Mouse (Mus musculus) hindbrain, embryonic 11.5 days (tissue): ENCODE results near the gene Dst. TPM values are rescaled to one million over a fixed set of nuclear protein-coding genes. Genes with fewer than 3 reads are reported as not detected.

Experiments
- ATAC-seq: fragments of 200-750 bp; cut with Nextera tagmentation; 2 replicates; pipeline ENCODE4 v1.8.0; 2017; ENCODE audit warnings: mild to moderate bottlenecking, moderate TSS enrichment, moderate library complexity; ENCODE audit not compliant: low FRiP score
- DNase-seq: peaks from one replicate; pipeline ENCODE4 v3.0.0-alpha.2; 2015; ENCODE audit warnings: low spot score
- H3K27ac ChIP-seq: fragments of 300-500 bp; sonication (generic); 2 replicates; pipeline ENCODE4 v1.5.1; 2014; ENCODE audit warnings: mild to moderate bottlenecking, low read depth, low read length
- H3K27me3 ChIP-seq: fragments of 300-500 bp; sonication (generic); 2 replicates; pipeline ENCODE4 v1.6.1; 2014; ENCODE audit warnings: mild to moderate bottlenecking, low read length, moderate library complexity, mixed read lengths; ENCODE audit not compliant: control insufficient read depth, insufficient read depth
- H3K36me3 ChIP-seq: fragments of 300-500 bp; sonication (generic); 2 replicates; pipeline ENCODE4 v1.6.1; 2014; ENCODE audit warnings: mild to moderate bottlenecking, low read length, moderate library complexity, mixed read lengths; ENCODE audit not compliant: control insufficient read depth, insufficient read depth
- H3K4me1 ChIP-seq: fragments of 300-500 bp; sonication (generic); replicated peaks from 2 replicates; pipeline ENCODE4 v1.6.1; 2014; ENCODE audit warnings: low read length, mixed read lengths; ENCODE audit not compliant: control insufficient read depth, insufficient read depth
- H3K4me2 ChIP-seq: fragments of 300-500 bp; sonication (generic); replicated peaks from 2 replicates; pipeline ENCODE4 v1.6.1; 2014; ENCODE audit warnings: mild to moderate bottlenecking, low read depth, low read length
- H3K4me3 ChIP-seq: fragments of 300-500 bp; sonication (generic); 2 replicates; pipeline ENCODE4 v1.5.1; 2014; ENCODE audit warnings: low read depth, low read length
- H3K9ac ChIP-seq: fragments of 300-500 bp; sonication (generic); 2 replicates; pipeline ENCODE4 v1.6.1; 2014; ENCODE audit warnings: low read depth, low read length
- H3K9me3 ChIP-seq: fragments of 300-500 bp; sonication (generic); 2 replicates; pipeline ENCODE4 v1.6.1; 2016; ENCODE audit warnings: low read length; ENCODE audit not compliant: control insufficient read depth
- WGBS: fragments of 180-500 bp; shearing (Covaris S2); extraction: QIAGEN DNeasy Blood & Tissue Kit; methylation state at CpG from one replicate; pipeline ENCODE4 v1.1.7; 2014; 5-methylcytosine and 5-hydroxymethylcytosine counted together
- polyA plus RNA-seq: library from polyadenylated mRNA; unstranded; fragments of >200 nt; fragmentation: Nextera tagmentation; extraction: Ambion mirVana; gene quantifications from 2 replicates; pipeline ENCODE4 v1.2.1, GENCODE M21; 2014

The Dst gene
- polyA plus RNA-seq, 1 experiment from 2014 or later = 60.0 TPM

GRCm38 (mm10) chr1:33974401-33974800 lies 66.4 kb downstream of the Dst start:
- no peaks in the 10 kb centered on the region; the same call in 1 of the 2 replicates for H3K4me1 ChIP-seq
- no peaks in the 10 kb centered on the region for H3K36me3 ChIP-seq
- no peaks in the 10 kb centered on the region for H3K9me3 ChIP-seq
- no peaks in the 10 kb centered on the region for H3K27me3 ChIP-seq
- no peak overlapping the region for H3K4me2 ChIP-seq
- H3K27ac ChIP-seq = no peak overlapping the region
- no peak for DNase-seq
- no peak for ATAC-seq
- WGBS = 90% methylated on average over 11 of the region's 11 CpGs
- H3K9ac ChIP-seq = no peak overlapping the region
- no peak overlapping the region for H3K4me3 ChIP-seq

DNA sequence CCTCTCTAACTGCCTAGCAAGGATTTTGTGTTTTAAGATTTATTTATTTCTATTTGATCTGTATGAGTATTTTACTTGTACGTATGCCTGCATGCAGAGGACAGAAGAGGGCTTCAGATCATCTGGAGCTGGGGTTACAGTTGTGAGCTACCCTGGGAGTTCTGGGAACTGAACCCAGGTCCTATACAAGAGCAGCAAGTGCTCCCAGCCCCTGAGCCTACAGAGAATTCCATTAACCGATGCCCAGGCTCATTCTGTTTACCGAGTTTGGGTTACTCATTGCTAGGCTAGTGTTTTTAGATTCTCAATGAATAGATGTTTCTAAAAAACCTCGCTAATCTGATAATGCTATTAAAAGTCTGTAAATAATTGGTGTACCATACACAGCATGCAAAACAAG lies 67.3 kb downstream of the Dst start:
- H3K27ac ChIP-seq = no peak overlapping the region
- H3K36me3 ChIP-seq = no peaks in the 10 kb centered on the region
- no peak overlapping the region for H3K4me2 ChIP-seq
- no peak overlapping the region for H3K4me3 ChIP-seq
- DNase-seq (no peak), ATAC-seq (no peak)
- H3K27me3 ChIP-seq = no peaks in the 10 kb centered on the region
- H3K9me3 ChIP-seq = no peaks in the 10 kb centered on the region
- WGBS = 86% methylated on average over 4 of the region's 4 CpGs
- H3K4me1 ChIP-seq = no peaks in the 10 kb centered on the region
- H3K9ac ChIP-seq = no peak overlapping the region

GRCm38 (mm10) chr1:33977832-33978231 lies 69.8 kb downstream of the Dst start:
- Histone ChIP-seq H3K4me3 (no peak overlapping the region), H3K9me3 (no peaks in the 10 kb centered on the region), H3K27ac (no peak overlapping the region), H3K4me2 (no peak overlapping the region), H3K36me3 (no peaks in the 10 kb centered on the region), H3K4me1 (no peaks in the 10 kb centered on the region), H3K9ac (no peak overlapping the region), H3K27me3 (no peaks in the 10 kb centered on the region)
- 91% methylated on average over 6 of the region's 6 CpGs for WGBS
- DNase-seq = no peak
- ATAC-seq = no peak

- H3K27me3 ChIP-seq = no peaks in the 10 kb centered on the region
- H3K4me3 ChIP-seq = no peak overlapping the region
- H3K9ac ChIP-seq = no peak overlapping the region
- ATAC-seq = no peak
- no peak overlapping the region for H3K4me2 ChIP-seq
- H3K9me3 ChIP-seq = no peaks in the 10 kb centered on the region
- no peaks in the 10 kb centered on the region for H3K4me1 ChIP-seq
- DNase-seq = no peak
- WGBS = 80% methylated on average over 12 of the region's 12 CpGs
- H3K27ac ChIP-seq = no peak overlapping the region
- H3K36me3 ChIP-seq = no peaks in the 10 kb centered on the region
Observed at GRCm38 (mm10) chr1:33980420-33980819, 72.4 kb downstream of the Dst start.

GRCm38 (mm10) chr1:33989643-33990042 lies 81.6 kb downstream of the Dst start:
- WGBS = 86% methylated on average over 13 of the region's 13 CpGs
- Histone ChIP-seq H3K4me1 (no peaks in the 10 kb centered on the region), H3K4me3 (no peak overlapping the region), H3K36me3 (no peaks in the 10 kb centered on the region), H3K27ac (no peak overlapping the region), H3K9ac (no peak overlapping the region), H3K9me3 (no peaks in the 10 kb centered on the region), H3K27me3 (no peaks in the 10 kb centered on the region), H3K4me2 (no peak overlapping the region)
- ATAC-seq = no peak
- DNase-seq = no peak

DNA sequence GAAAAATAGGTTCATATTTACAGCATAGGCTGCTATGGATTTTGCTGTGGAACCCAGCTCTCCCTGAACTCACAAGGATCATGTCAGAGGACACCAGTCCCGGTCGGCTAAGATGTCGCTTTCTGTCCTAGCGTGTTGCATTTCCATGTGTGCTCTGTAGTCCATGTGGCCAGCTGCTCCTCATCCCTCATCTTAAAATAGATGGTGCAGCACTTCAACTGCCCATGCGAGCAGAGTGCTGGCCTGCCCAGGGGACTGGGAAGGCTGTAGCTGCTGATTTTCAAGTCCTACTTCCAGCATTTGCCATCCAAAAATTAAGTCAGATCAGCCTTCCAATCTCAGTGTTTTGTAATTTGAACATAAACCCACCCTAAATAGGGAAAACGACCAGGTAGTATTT lies 83.0 kb downstream of the Dst start:
- Histone ChIP-seq H3K9ac (no peak overlapping the region), H3K9me3 (no peaks in the 10 kb centered on the region), H3K4me2 (no peak overlapping the region), H3K4me1 (no peaks in the 10 kb centered on the region), H3K27ac (no peak overlapping the region), H3K4me3 (no peak overlapping the region), H3K27me3 (no peaks in the 10 kb centered on the region), H3K36me3 (no peaks in the 10 kb centered on the region)
- DNase-seq = no peak
- no peak for ATAC-seq
- 78% methylated on average over 6 of the region's 6 CpGs for WGBS

DNA sequence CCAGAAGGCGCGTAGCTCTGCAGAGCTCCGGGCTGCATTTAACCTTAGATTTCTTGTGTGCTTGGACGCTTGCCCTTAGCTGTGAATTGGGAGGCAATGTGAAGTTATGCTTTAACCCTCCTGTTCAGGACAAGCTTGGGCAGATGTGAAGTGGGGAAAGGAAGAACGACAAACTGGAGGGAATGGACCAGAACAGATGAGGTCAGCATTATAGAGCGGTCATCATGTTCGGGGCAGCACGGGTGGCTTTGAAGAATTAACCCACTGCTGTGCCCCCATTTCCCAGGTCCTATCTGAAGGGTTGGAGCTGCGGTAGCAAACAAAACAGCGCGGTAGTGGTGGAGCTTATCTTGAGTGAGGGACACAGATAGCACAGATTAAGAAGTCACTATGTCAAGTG lies 84.8 kb downstream of the Dst start:
- H3K27ac ChIP-seq = no peak overlapping the region
- no peaks in the 10 kb centered on the region for H3K27me3 ChIP-seq
- 88% methylated on average over 11 of the region's 11 CpGs for WGBS
- H3K4me3 ChIP-seq = no peak overlapping the region
- no peaks in the 10 kb centered on the region for H3K36me3 ChIP-seq
- H3K9me3 ChIP-seq = no peaks in the 10 kb centered on the region
- H3K4me1 ChIP-seq = no peaks in the 10 kb centered on the region
- ATAC-seq (no peak), DNase-seq (no peak)
- no peak overlapping the region for H3K9ac ChIP-seq
- no peak overlapping the region for H3K4me2 ChIP-seq

GRCm38 (mm10) chr1:33994201-33994600 lies 86.2 kb downstream of the Dst start:
- no peak overlapping the region for H3K27ac ChIP-seq
- H3K4me2 ChIP-seq = no peak overlapping the region
- no peak for DNase-seq
- H3K4me1 ChIP-seq = no peaks in the 10 kb centered on the region
- no peaks in the 10 kb centered on the region for H3K36me3 ChIP-seq
- ATAC-seq = no peak
- H3K9me3 ChIP-seq = no peaks in the 10 kb centered on the region
- no peak overlapping the region for H3K9ac ChIP-seq
- 73% methylated on average over 9 of the region's 9 CpGs for WGBS
- H3K27me3 ChIP-seq = no peaks in the 10 kb centered on the region
- no peak overlapping the region for H3K4me3 ChIP-seq

DNA sequence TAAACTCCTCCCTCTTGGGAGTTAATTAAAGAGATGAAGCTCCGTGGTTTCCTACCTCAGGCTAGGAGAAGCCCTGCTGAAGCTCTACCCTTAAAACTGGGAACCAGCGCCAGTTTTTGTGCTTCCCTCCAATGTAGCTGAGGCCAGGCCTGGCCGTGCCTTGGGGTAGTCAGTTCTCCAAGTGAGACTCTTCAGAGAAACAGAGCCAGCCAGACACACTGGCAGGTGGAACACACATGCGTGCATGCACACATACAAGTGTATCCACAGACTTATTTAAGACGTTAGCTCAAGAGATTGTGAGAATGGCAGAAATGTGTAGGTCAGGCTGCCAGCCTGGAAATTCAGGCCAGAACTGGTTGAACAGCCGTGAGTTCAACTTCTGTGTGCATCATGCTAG lies 87.4 kb downstream of the Dst start:
- no peak for ATAC-seq
- Histone ChIP-seq H3K9ac (no peak overlapping the region), H3K4me1 (no peaks in the 10 kb centered on the region), H3K36me3 (no peaks in the 10 kb centered on the region), H3K4me3 (no peak overlapping the region), H3K4me2 (no peak overlapping the region), H3K27ac (no peak overlapping the region), H3K27me3 (no peaks in the 10 kb centered on the region), H3K9me3 (no peaks in the 10 kb centered on the region)
- WGBS = 86% methylated on average over 6 of the region's 6 CpGs
- DNase-seq = no peak
